Comparison of ENCODE assay signal across 10 mouse cellular contexts in the genomic region with DNA sequence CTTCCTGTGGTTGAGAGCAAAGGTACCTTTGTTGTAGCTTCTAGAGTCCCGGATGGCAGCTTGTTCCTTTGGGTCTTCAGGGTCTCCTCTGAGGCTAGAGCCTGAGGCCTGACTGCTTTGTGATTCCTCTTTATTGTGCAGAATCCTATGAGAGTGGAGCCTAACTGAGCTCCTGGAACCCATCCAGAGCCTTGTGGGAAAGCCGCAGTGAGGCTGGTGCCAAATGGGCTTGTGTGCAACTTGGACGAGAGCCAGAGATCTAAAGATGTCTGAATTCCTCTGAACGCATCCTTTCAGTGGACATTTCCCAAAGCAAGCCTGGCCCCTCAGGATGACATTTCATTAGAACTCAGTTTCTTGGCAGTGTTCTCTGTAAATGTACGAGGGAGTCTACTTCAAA.
DNase-seq lines count a peak whose midpoint lies in the region; ATAC-seq and TF ChIP-seq lines count a peak whose summit lies in the region.
"Had no signal": no experiment of that assay in that cellular context is flagged by ENCODE, and none has a peak within 500 bp of the region (broad histone marks: within the 10 kb centered on the region; RNA-seq: fewer than 3 reads in every experiment).

No protein-coding gene starts in this region.

- H3K36me3 ChIP-seq in heart, embryonic 14.5 days (ENCODE audit: control insufficient read depth, insufficient read depth, low read length): no peaks in the 10 kb centered on the region

- ATAC-seq in heart, embryonic 14.5 days (ENCODE audit: insufficient number of reproducible peaks, insufficient read depth, low FRiP score, low read depth): no peak; the same call in 1 of the 2 replicates

- H3K27me3 ChIP-seq in heart, embryonic 14.5 days (ENCODE audit: control insufficient read depth, insufficient read depth, low read length): no peaks in the 10 kb centered on the region
- H3K27me3 ChIP-seq: CH12.LX had no signal

- H3K4me3 ChIP-seq in gastrocnemius, adult 2 months: no peak overlapping the region
- no peak overlapping the region for H3K4me3 ChIP-seq in heart, embryonic 14.5 days (ENCODE audit: control insufficient read depth in 1 of 2, insufficient read depth in 1 of 2, low read depth in 1 of 2, low read length in 2 of 2)

- TF ChIP-seq CTCF in gastrocnemius, adult 2 months (IDR thresholded peaks at IDR 0.05): no peak

- intact Hi-C loops in gastrocnemius, adult 2 months (cut with DNase I): no loop called here

- no peak overlapping the region for H3K27ac ChIP-seq in gastrocnemius, adult 2 months
- H3K27ac ChIP-seq in heart, embryonic 14.5 days (replicated peaks in 1 of 2; ENCODE audit: control insufficient read depth in 1 of 2, insufficient read depth in 1 of 2, low read depth in 2 of 2, low read length in 2 of 2): peak overlapping the region; percentile 42 to 59; a peak in 3 of 4 replicates
- H3K27ac ChIP-seq: macrophage had no signal

- H3K9ac ChIP-seq in heart, embryonic 14.5 days (ENCODE audit: low read length): no peak overlapping the region

- no peak overlapping the region for H3K4me2 ChIP-seq in heart, embryonic 14.5 days (ENCODE audit: low read length)

- WGBS in heart, embryonic 14.5 days: 38% methylated on average over 5 of the region's 5 CpGs

- no peaks in the 10 kb centered on the region for H3K9me3 ChIP-seq in heart, embryonic 14.5 days (ENCODE audit: control insufficient read depth, low read length)

- DNase-seq in gastrocnemius, postnatal 10 days: peak; percentile 25
- DNase-seq in gastrocnemius, adult 2 months: no peak
- DNase-seq in retina, adult 2 months (ENCODE audit: low read depth, low spot score): peak; percentile 13
- DNase-seq in retina, embryonic 14.5 days (ENCODE audit: low spot score): no peak
- DNase-seq in left cerebral cortex, adult 8-10 months (ENCODE audit: low spot score in 2 of 2): peak; percentile 23 to 50
- DNase-seq in right cerebral cortex, postnatal 14 days: peak; percentile 62
- DNase-seq in thymus, postnatal 0 days (ENCODE audit: low spot score): no peak

- H3K4me1 ChIP-seq in heart, embryonic 14.5 days (ENCODE audit: control insufficient read depth in 2 of 2, insufficient read depth in 2 of 2, low read length in 2 of 2): peaks cover 5 to 7% of the 10 kb centered on the region in 2 experiments; a peak in 3 of 4 replicates

Comparison
In these comparisons a context has a peak if more than half of its experiments do, and no peak if none do; other contexts are left out.
1. DNase-seq: peak in gastrocnemius, postnatal 10 days (single experiment), retina, adult 2 months (single experiment), left cerebral cortex, adult 8-10 months (2 of 2) and right cerebral cortex, postnatal 14 days (single experiment); none in gastrocnemius, adult 2 months (single experiment), retina, embryonic 14.5 days (single experiment) and thymus, postnatal 0 days (single experiment).